Mouse (Mus musculus): ENCODE measurements around the gene Esr2. TPM values are rescaled to one million over a fixed set of nuclear protein-coding genes. Genes with fewer than 3 reads are reported as not detected.
A peak's percentile ranks its signal among the peaks of the same experiment; 100 is the strongest.
"Not testable (repeated sequence)": the region's sequence is repeated elsewhere in the genome, so short reads cannot be mapped to it uniquely, and the experiment has no call there.

Gene Esr2
- under 1 TPM; 0.15 to 0.20 TPM for total RNA-seq (2021)

GRCm38 (mm10) chr12:76177000-76177863, at the start of gene Esr2:
TSS of gene Esr2 (minus strand) at chr12:76177259.
- intact Hi-C loops (cut with DNase I) = loop anchor here (5.0 kb wide), 1 partner anchor 160 kb away; no protein-coding TSS in a partner anchor
- DNase-seq (ENCODE audit: extremely low spot score in 1 of 2, low spot score in 2 of 2) = no peak

- intact Hi-C loops (cut with DNase I); DNase-seq (ENCODE audit: extremely low spot score in 1 of 2, low spot score in 2 of 2): not testable (repeated sequence)
These were observed 45.0 kb upstream of the Esr2 start for GRCm38 (mm10) chr12:76222104-76222503.

- DNase-seq (ENCODE audit: extremely low spot score in 1 of 2, low spot score in 2 of 2) = no peak
- intact Hi-C loops (cut with DNase I) = no loop called here
These were observed 39.7 kb upstream of the Esr2 start for GRCm38 (mm10) chr12:76216716-76217115.

GRCm38 (mm10) chr12:76215121-76215520, 38.1 kb upstream of the Esr2 start:
- intact Hi-C loops (cut with DNase I) = no loop called here
- DNase-seq (ENCODE audit: extremely low spot score in 1 of 2, low spot score in 2 of 2) = no peak

GRCm38 (mm10) chr12:76209429-76209974, 32.4 kb upstream of the Esr2 start:
- intact Hi-C loops (cut with DNase I) = no loop called here
- DNase-seq (ENCODE audit: extremely low spot score in 1 of 2, low spot score in 2 of 2) = no peak

- no peak for DNase-seq (ENCODE audit: extremely low spot score in 1 of 2, low spot score in 2 of 2)
- intact Hi-C loops (cut with DNase I) = loop anchor here (2.0 kb wide), 1 partner anchor 140 kb away; no protein-coding TSS in a partner anchor
These were observed 23.3 kb upstream of the Esr2 start for GRCm38 (mm10) chr12:76200326-76200725.

GRCm38 (mm10) chr12:76197071-76197470, 20.0 kb upstream of the Esr2 start:
- no peak for DNase-seq (ENCODE audit: extremely low spot score in 1 of 2, low spot score in 2 of 2)
- intact Hi-C loops (cut with DNase I) = loop anchor here (5.0 kb wide), 1 partner anchor 410 kb away; no protein-coding TSS in a partner anchor

- DNase-seq (ENCODE audit: extremely low spot score in 1 of 2, low spot score in 2 of 2) = peak; percentile 55 to 78
These were observed 19.6 kb upstream of the Esr2 start for GRCm38 (mm10) chr12:76196709-76197054.

GRCm38 (mm10) chr12:76195912-76196708, 19.1 kb upstream of the Esr2 start:
- intact Hi-C loops (cut with DNase I) = loop anchor here (5.0 kb wide), 1 partner anchor 409 kb away; no protein-coding TSS in a partner anchor

More at GRCm38 (mm10) chr12:76196709-76197054, 19.6 kb upstream of the Esr2 start:
- intact Hi-C loops (cut with DNase I) = loop anchor here (5.0 kb wide), 1 partner anchor 409 kb away; no protein-coding TSS in a partner anchor

GRCm38 (mm10) chr12:76194526-76194925, 17.5 kb upstream of the Esr2 start:
- no peak for DNase-seq (ENCODE audit: extremely low spot score in 1 of 2, low spot score in 2 of 2)
- intact Hi-C loops (cut with DNase I) = loop anchor here (5.0 kb wide), 1 partner anchor 177 kb away; no protein-coding TSS in a partner anchor

More at GRCm38 (mm10) chr12:76195912-76196708, 19.1 kb upstream of the Esr2 start:
- DNase-seq (ENCODE audit: extremely low spot score in 1 of 2, low spot score in 2 of 2) = peak; percentile 27 to 84

GRCm38 (mm10) chr12:76190940-76191339, 13.9 kb upstream of the Esr2 start:
- DNase-seq (ENCODE audit: extremely low spot score in 1 of 2, low spot score in 2 of 2) = peak in 1 of 2 experiments; percentile 44
- intact Hi-C loops (cut with DNase I) = loop anchor here (5.0 kb wide), 1 partner anchor 174 kb away; no protein-coding TSS in a partner anchor

- intact Hi-C loops (cut with DNase I) = loop anchor here (10.0 kb wide), 1 partner anchor 253 kb away; no protein-coding TSS in a partner anchor
- no peak for DNase-seq (ENCODE audit: extremely low spot score in 1 of 2, low spot score in 2 of 2)
These were observed 10.8 kb upstream of the Esr2 start for GRCm38 (mm10) chr12:76187849-76188248.

- no peak for DNase-seq (ENCODE audit: extremely low spot score in 1 of 2, low spot score in 2 of 2)
- intact Hi-C loops (cut with DNase I) = loop anchor here (10.0 kb wide), 1 partner anchor 252 kb away; no protein-coding TSS in a partner anchor
These were observed 9.4 kb upstream of the Esr2 start for GRCm38 (mm10) chr12:76186473-76186872.

GRCm38 (mm10) chr12:76185167-76185816, 8.2 kb upstream of the Esr2 start:
- no peak for DNase-seq (ENCODE audit: extremely low spot score in 1 of 2, low spot score in 2 of 2)
- intact Hi-C loops (cut with DNase I) = loop anchor here (10.0 kb wide), 1 partner anchor 250 kb away; no protein-coding TSS in a partner anchor

- intact Hi-C loops (cut with DNase I) = loop anchor here (10.0 kb wide), 1 partner anchor 249 kb away; no protein-coding TSS in a partner anchor
- DNase-seq (ENCODE audit: extremely low spot score in 1 of 2, low spot score in 2 of 2) = no peak
These were observed 7.2 kb upstream of the Esr2 start for GRCm38 (mm10) chr12:76184271-76184670.

GRCm38 (mm10) chr12:76182831-76183230, 5.8 kb upstream of the Esr2 start:
- no peak for DNase-seq (ENCODE audit: extremely low spot score in 1 of 2, low spot score in 2 of 2)
- intact Hi-C loops (cut with DNase I) = loop anchor here (10.0 kb wide), 1 partner anchor 248 kb away; no protein-coding TSS in a partner anchor

- no peak for DNase-seq (ENCODE audit: extremely low spot score in 1 of 2, low spot score in 2 of 2)
- intact Hi-C loops (cut with DNase I) = loop anchor here (10.0 kb wide), 1 partner anchor 247 kb away; no protein-coding TSS in a partner anchor
These were observed 4.4 kb upstream of the Esr2 start for GRCm38 (mm10) chr12:76181471-76181870.

GRCm38 (mm10) chr12:76180442-76180841, 3.4 kb upstream of the Esr2 start:
- DNase-seq (ENCODE audit: extremely low spot score in 1 of 2, low spot score in 2 of 2) = no peak
- intact Hi-C loops (cut with DNase I) = loop anchor here (10.0 kb wide), 1 partner anchor 246 kb away; no protein-coding TSS in a partner anchor
